Mouse (Mus musculus): ENCODE results near the gene Tssk6. TPM values are rescaled to one million over a fixed set of nuclear protein-coding genes. Genes with fewer than 3 reads are reported as not detected.
A peak's percentile ranks its signal among the peaks of the same experiment; 100 is the strongest.

Gene Tssk6
- total and polyA plus RNA-seq, 2 experiments = 0.09 TPM; not detected in 1

- Histone ChIP-seq H3K9ac (ENCODE audit: low read depth, low read length) (peak overlapping the region; percentile 86), H3K4me1 (ENCODE audit: control insufficient read depth, insufficient read depth, low read length) (peaks cover 25% of the 10 kb centered on the region), H3K36me3 (ENCODE audit: control insufficient read depth, insufficient read depth, low read length) (no peaks in the 10 kb centered on the region), H3K27me3 (ENCODE audit: control insufficient read depth, insufficient read depth, low read length) (no peaks in the 10 kb centered on the region), H3K79me2 (ENCODE audit: control insufficient read depth, insufficient read depth, low read length) (peaks cover 13% of the 10 kb centered on the region), H3K4me3 (ENCODE audit: insufficient read depth, low read depth, low read length) (peak overlapping the region; percentile 93), H3K27ac (replicated peaks; ENCODE audit: insufficient read depth, low read depth, low read length) (peak overlapping the region; percentile 89)
- TF ChIP-seq POLR2A (IDR thresholded peaks at IDR 0.05; ENCODE audit: extremely low read depth, insufficient read depth, low read length) = peak; percentile 61; the same call in 1 of the 2 replicates
- TF ChIP-seq CTCF (IDR thresholded peaks at IDR 0.05; ENCODE audit: low read depth, low read length) = peak; percentile 62
- peak; percentile 87 for DNase-seq (ENCODE audit: extremely low read depth, low read depth, low spot score)
- 3% methylated on average over 41 of the region's 41 CpGs for WGBS
Measured at GRCm38 (mm10) chr8:69901484-69902162, 361 bp upstream of the Tssk6 start.

DNA sequence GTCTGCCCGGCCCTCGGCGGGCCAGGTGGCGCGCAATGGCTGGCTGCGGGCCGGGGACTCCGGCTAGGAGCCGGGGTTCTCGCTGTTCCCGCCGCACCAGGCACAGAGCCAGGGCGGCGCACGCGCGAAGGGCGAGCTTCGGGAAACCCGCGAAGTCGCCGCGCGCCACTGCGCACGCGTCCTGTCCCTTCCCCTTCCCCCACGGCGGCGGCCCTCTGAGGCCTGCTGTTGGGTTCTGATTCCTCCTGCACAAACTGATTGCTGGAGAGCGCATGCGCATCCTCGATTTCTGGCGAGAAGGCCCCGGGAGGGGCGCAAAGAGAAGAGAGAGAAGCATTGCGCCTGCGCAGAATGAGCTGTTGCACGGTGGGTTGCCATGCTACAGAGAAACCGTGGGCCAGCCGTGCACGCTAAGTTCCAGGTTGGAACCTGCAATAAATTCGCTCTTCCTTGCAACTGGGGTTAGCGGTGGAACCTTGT lies 1.1 kb downstream of the Tssk6 start:
- H3K4me3 ChIP-seq (ENCODE audit: insufficient read depth, low read depth, low read length) = peak overlapping the region; percentile 50
- H3K36me3 ChIP-seq (ENCODE audit: control insufficient read depth, insufficient read depth, low read length) = no peaks in the 10 kb centered on the region
- WGBS = under 1% methylated on average over 45 of the region's 45 CpGs
- TF ChIP-seq CTCF (IDR thresholded peaks at IDR 0.05; ENCODE audit: low read depth, low read length) = no peak
- no peak for TF ChIP-seq POLR2A (IDR thresholded peaks at IDR 0.05; ENCODE audit: extremely low read depth, insufficient read depth, low read length)
- H3K27ac ChIP-seq (replicated peaks; ENCODE audit: insufficient read depth, low read depth, low read length) = peak overlapping the region; percentile 49
- peaks cover 9% of the 10 kb centered on the region for H3K79me2 ChIP-seq (ENCODE audit: control insufficient read depth, insufficient read depth, low read length)
- peaks cover 12% of the 10 kb centered on the region for H3K4me1 ChIP-seq (ENCODE audit: control insufficient read depth, insufficient read depth, low read length)
- peak; percentile 89 for DNase-seq (ENCODE audit: extremely low read depth, low read depth, low spot score)
- H3K9ac ChIP-seq (ENCODE audit: low read depth, low read length) = peak overlapping the region; percentile 64
- H3K27me3 ChIP-seq (ENCODE audit: control insufficient read depth, insufficient read depth, low read length) = no peaks in the 10 kb centered on the region

GRCm38 (mm10) chr8:69904096-69904495 lies 2.1 kb downstream of the Tssk6 start:
- no peak for TF ChIP-seq POLR2A (IDR thresholded peaks at IDR 0.05; ENCODE audit: extremely low read depth, insufficient read depth, low read length)
- TF ChIP-seq CTCF (IDR thresholded peaks at IDR 0.05; ENCODE audit: low read depth, low read length) = no peak

DNA sequence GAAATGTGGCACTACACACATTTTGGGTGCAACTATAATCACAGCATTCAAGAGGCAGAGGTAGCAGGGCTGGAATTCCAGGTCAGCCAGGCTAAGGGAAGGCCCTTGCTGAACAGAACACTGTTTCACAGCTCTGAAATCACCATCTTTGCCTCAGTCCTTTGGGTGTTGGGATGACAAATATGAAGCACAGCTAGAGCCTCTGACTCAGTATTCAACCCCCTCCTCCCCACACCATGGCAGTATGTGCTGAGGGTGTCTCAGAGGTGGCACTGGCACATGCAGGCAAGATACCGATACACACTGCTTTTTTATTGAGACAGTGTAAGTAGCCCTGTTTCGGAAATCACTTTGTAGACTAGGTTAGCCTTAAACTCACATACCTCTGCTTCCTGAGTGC lies 4.3 kb downstream of the Tssk6 start:
- Histone ChIP-seq H3K79me2 (ENCODE audit: control insufficient read depth, insufficient read depth, low read length) (no peaks in the 10 kb centered on the region), H3K36me3 (ENCODE audit: control insufficient read depth, insufficient read depth, low read length) (peaks cover 14% of the 10 kb centered on the region), H3K27ac (replicated peaks; ENCODE audit: insufficient read depth, low read depth, low read length) (no peak overlapping the region), H3K9ac (ENCODE audit: low read depth, low read length) (no peak overlapping the region), H3K27me3 (ENCODE audit: control insufficient read depth, insufficient read depth, low read length) (no peaks in the 10 kb centered on the region), H3K4me1 (ENCODE audit: control insufficient read depth, insufficient read depth, low read length) (0 out of 2 replicates have a peak, but pooled peaks cover 6% of the 10 kb centered on the region), H3K4me3 (ENCODE audit: insufficient read depth, low read depth, low read length) (no peak overlapping the region)
- no peak for DNase-seq (ENCODE audit: extremely low read depth, low read depth, low spot score)
- no peak for TF ChIP-seq CTCF (IDR thresholded peaks at IDR 0.05; ENCODE audit: low read depth, low read length)
- TF ChIP-seq POLR2A (IDR thresholded peaks at IDR 0.05; ENCODE audit: extremely low read depth, insufficient read depth, low read length) = no peak
- WGBS = 86% methylated on average over 2 of the region's 2 CpGs

More at GRCm38 (mm10) chr8:69904096-69904495, 2.1 kb downstream of the Tssk6 start:
- no peaks in the 10 kb centered on the region for H3K36me3 ChIP-seq (ENCODE audit: control insufficient read depth, insufficient read depth, low read length)
- no peaks in the 10 kb centered on the region for H3K27me3 ChIP-seq (ENCODE audit: control insufficient read depth, insufficient read depth, low read length)
- H3K27ac ChIP-seq (replicated peaks; ENCODE audit: insufficient read depth, low read depth, low read length) = no peak overlapping the region
- H3K9ac ChIP-seq (ENCODE audit: low read depth, low read length) = no peak overlapping the region
- H3K4me1 ChIP-seq (ENCODE audit: control insufficient read depth, insufficient read depth, low read length) = peaks cover 10% of the 10 kb centered on the region; the same call in 1 of the 2 replicates
- no peak for DNase-seq (ENCODE audit: extremely low read depth, low read depth, low spot score)
- H3K4me3 ChIP-seq (ENCODE audit: insufficient read depth, low read depth, low read length) = no peak overlapping the region
- peaks cover 6% of the 10 kb centered on the region for H3K79me2 ChIP-seq (ENCODE audit: control insufficient read depth, insufficient read depth, low read length)
- WGBS = 89% methylated on average over 8 of the region's 8 CpGs

DNA sequence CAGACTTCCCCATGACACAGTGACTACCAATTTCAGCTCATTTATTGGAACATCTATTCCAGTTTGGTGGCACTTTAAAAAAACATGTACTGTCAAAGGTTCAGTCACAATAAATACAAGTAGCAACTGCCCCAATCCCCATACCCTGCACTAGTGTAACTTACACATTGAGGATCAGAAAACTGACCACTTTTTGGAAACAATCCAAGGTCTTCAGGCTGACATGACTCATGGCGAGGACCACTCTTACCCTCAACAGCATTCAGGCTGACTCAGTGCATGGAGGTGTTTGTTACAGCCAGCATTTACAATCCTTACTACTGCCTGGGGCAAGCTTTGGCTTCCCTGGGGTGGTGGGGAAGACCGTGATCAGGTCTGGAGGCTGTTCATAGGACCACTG lies 5.1 kb downstream of the Tssk6 start:
- H3K27me3 ChIP-seq (ENCODE audit: control insufficient read depth, insufficient read depth, low read length) = no peaks in the 10 kb centered on the region
- no peak overlapping the region for H3K9ac ChIP-seq (ENCODE audit: low read depth, low read length)
- H3K79me2 ChIP-seq (ENCODE audit: control insufficient read depth, insufficient read depth, low read length) = no peaks in the 10 kb centered on the region
- 97% methylated on average over 2 of the region's 2 CpGs for WGBS
- peaks cover 17% of the 10 kb centered on the region for H3K36me3 ChIP-seq (ENCODE audit: control insufficient read depth, insufficient read depth, low read length)
- no peak overlapping the region for H3K27ac ChIP-seq (replicated peaks; ENCODE audit: insufficient read depth, low read depth, low read length)
- 0 out of 2 replicates have a peak, but pooled peaks cover 6% of the 10 kb centered on the region for H3K4me1 ChIP-seq (ENCODE audit: control insufficient read depth, insufficient read depth, low read length)
- TF ChIP-seq POLR2A (IDR thresholded peaks at IDR 0.05; ENCODE audit: extremely low read depth, insufficient read depth, low read length) (no peak), CTCF (IDR thresholded peaks at IDR 0.05; ENCODE audit: low read depth, low read length) (no peak)
- H3K4me3 ChIP-seq (ENCODE audit: insufficient read depth, low read depth, low read length) = no peak overlapping the region
- DNase-seq (ENCODE audit: extremely low read depth, low read depth, low spot score) = no peak

- TF ChIP-seq POLR2A (IDR thresholded peaks at IDR 0.05; ENCODE audit: extremely low read depth, insufficient read depth, low read length) (no peak), CTCF (IDR thresholded peaks at IDR 0.05; ENCODE audit: low read depth, low read length) (no peak)
- H3K36me3 ChIP-seq (ENCODE audit: control insufficient read depth, insufficient read depth, low read length) = peaks cover 27% of the 10 kb centered on the region
- H3K27me3 ChIP-seq (ENCODE audit: control insufficient read depth, insufficient read depth, low read length) = no peaks in the 10 kb centered on the region
- DNase-seq (ENCODE audit: extremely low read depth, low read depth, low spot score) = no peak
- no peak overlapping the region for H3K4me3 ChIP-seq (ENCODE audit: insufficient read depth, low read depth, low read length)
- no peak overlapping the region for H3K9ac ChIP-seq (ENCODE audit: low read depth, low read length)
- no peaks in the 10 kb centered on the region for H3K4me1 ChIP-seq (ENCODE audit: control insufficient read depth, insufficient read depth, low read length)
- WGBS = 93% methylated on average over 13 of the region's 13 CpGs
- no peak overlapping the region for H3K27ac ChIP-seq (replicated peaks; ENCODE audit: insufficient read depth, low read depth, low read length)
- H3K79me2 ChIP-seq (ENCODE audit: control insufficient read depth, insufficient read depth, low read length) = no peaks in the 10 kb centered on the region
Measured at GRCm38 (mm10) chr8:69911917-69912316, 9.9 kb downstream of the Tssk6 start.

Measured in liver, adult 2 months (tissue).